Mouse (Mus musculus) retina, adult 2 months (tissue): ENCODE measurements around the gene Clybl.

Experiments used
- DNase-seq: peaks from one replicate; pipeline ENCODE4 v3.0.0-alpha.2; 2012; ENCODE audit warnings: low read depth, low spot score

The Clybl gene

GRCm38 (mm10) chr14:122196851-122197250, 15.3 kb downstream of the Clybl start:
- no peak for DNase-seq

GRCm38 (mm10) chr14:122200247-122200885, 18.9 kb downstream of the Clybl start:
- DNase-seq, result no peak

DNA sequence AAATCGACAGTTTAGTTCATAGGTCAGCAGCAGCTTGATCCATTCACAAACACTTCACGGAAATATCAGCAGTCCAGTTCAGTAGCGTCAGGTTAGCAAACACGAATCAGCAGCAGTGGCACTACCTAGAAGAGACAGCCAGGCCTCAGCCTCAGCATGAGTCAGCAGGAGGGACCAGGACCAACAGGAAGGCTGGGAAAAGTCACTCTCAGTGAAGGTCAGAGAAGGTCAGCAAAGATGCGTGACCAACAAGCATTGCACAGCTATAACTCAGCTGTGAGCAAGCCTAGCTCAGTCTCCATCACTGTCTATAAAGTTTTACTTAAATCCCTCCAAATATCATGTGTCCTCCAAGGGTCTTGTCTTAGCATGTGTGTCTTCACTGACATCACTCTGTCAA, 27.7 kb downstream of the Clybl start:
- no peak for DNase-seq

DNA sequence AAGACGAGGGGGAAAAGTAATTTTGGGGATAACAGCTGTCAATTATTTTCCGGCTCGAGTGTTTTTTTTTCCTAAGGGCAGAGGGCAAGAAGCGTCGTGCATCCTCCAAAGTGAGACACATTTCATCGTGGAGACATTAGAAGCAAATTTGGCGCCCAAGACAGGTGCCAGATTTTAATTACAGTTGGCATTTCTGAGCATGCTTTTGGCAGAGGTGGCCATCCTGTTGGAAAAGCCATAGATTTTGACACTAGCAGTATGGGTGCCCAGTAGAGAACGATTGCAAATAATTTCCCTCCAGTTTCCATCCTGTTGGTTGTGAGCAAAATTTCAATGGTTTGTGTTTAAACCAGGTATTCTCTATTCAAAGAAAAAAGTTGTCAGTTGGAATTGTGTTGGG, 32.1 kb downstream of the Clybl start:
- no peak for DNase-seq

DNA sequence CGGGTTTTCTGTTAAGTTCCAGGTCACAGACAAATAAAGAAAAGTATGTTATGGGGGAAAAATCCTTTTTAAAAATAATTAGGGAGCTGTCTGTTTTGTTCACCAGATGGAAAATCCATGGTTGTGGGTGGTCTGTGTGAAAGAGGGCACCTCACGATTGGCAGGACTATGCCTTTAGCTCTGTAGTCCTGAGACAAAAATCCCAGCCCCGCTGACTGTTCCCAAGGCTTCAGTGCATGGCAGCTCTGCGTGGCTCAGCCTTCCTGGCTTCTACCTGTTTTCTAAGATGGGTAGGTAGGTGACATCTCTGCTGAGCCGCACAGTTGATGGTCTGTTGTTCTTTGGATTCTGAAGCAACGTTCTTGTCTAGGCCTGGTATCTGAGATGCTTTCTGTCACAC, 32.6 kb downstream of the Clybl start:
- no peak for DNase-seq

- DNase-seq, result no peak
Measured at GRCm38 (mm10) chr14:122217221-122217620, 35.7 kb downstream of the Clybl start.

- DNase-seq, result no peak
Measured at GRCm38 (mm10) chr14:122222934-122223374, 41.5 kb downstream of the Clybl start.

- DNase-seq, result peak; percentile 61
Measured at GRCm38 (mm10) chr14:122223461-122224102, 42.1 kb downstream of the Clybl start.

DNA sequence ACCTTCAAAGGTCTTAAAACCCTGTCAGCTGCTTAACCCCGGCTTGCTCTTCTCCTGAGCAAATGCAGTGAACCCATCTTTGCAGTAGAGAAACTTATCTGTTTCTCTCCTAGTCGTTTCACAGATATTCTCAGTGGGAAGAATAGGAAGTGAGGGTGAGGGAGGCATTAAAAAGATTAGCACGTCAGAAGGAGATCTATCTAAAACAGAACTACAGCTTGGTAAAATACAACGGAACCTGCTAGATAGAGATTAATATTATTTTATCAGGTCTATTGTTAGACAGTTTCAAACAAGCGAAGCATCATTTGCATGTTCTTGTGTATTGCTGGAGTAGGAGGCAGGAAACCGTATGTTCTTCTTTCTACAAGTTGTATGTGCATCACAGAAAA, 42.6 kb downstream of the Clybl start:
- no peak for DNase-seq

DNA sequence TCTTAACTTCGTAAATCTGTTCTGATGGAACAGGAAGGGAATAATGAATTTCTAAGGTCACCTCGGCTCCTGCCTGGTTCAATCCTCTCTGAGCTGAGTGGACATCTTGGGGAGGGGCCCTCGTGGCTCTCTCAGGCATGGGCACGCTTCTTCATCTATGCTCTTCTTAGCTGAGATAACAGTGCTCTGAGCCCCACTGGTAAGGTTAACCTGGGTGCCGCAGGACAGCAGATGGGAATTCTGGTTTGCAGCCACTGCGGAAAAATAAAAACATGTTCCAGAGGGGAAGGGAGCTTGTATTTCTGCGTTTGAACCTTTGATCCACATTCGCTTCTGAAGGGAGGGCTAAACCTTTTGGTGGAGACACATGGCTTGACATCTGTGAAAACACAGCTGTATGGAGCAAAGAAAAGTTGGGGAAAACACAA, 43.0 kb downstream of the Clybl start:
- DNase-seq, result no peak

DNA sequence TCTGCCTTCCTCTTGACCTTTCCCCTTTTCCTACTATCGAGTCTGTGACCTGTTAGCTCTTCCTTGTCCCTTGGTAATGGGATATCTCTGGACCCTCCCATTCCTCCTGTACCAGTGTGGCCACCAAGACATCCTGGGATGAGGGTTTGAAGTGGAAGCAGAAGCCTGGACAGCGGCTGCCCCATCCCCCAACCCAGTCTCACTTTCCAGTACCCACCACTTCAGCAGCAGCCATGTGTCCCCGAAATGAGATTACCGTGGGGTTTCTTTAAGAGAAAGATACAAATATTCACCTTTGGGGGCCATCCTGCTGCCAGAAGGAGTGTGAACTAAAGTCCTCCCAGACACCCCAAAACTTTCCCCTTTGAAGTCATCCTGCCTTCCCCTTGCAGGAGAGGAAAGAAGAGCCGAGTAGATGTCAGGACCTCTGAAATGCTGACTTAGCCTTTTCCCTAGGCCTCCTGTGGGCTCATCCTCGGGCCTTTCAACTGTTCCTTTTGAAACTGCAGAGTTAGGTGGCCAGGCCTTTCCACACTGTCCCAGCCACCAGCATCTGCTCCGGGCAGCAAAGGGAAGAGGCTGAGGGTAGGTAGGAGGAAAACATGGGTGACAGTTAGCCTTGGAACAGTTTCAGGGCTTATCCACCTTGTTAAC, 44.1 kb downstream of the Clybl start:
- no peak for DNase-seq

DNA sequence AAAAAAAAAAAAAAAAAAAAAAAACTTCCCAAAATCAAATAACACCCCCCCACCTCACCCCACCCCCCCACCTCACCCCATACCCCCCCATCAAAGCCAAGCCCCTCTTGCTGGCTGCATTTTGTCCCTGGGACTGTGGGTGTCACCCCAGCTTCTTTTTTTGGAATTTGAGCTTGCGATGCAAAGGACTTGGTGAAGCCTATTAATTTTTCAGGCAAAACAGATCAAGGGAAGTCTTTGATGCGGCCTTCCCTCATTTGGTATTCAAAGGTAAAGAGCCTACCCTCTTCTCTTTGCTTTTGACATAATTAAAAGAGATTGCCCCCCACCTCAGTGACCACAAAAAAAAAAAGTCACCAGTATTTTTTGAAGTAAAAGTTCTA, 44.6 kb downstream of the Clybl start:
- no peak for DNase-seq

DNA sequence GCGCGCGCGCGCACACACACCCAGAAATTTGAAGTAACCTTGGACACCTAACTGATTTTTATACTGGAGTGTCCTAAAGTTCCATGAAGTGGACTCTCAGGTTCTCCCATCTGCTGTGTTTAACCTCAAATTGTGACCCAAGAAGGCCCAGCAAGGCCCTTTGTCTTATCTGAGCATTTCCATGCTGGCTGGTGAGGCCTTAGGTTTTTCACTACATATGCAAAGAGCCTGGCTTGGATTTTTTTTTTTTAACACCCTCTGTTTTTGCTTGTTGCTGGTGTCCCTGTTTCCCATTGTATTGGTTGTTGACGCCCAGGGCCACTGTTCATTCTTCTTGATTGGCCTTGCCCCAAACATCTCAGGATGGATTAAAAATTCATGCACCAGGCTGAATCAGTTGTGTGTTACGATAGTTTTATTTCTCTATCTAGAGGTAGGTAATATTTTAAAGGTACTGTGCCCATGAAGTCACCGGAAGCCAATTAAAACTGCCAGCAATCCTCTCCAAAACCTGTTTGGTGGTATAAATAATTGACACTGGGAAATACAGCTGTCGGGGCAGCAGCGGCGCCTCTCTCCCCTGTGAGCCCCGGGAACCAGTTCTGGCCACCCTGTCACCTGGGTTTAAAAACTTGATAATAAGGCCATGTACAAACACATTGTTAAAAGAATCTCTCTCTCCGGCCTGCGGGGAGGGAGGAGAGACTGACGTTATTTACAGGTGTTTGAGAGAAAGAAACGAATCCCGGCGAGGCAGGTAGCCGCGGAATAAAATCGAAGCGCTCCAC, 45.4 kb downstream of the Clybl start:
- no peak for DNase-seq

DNA sequence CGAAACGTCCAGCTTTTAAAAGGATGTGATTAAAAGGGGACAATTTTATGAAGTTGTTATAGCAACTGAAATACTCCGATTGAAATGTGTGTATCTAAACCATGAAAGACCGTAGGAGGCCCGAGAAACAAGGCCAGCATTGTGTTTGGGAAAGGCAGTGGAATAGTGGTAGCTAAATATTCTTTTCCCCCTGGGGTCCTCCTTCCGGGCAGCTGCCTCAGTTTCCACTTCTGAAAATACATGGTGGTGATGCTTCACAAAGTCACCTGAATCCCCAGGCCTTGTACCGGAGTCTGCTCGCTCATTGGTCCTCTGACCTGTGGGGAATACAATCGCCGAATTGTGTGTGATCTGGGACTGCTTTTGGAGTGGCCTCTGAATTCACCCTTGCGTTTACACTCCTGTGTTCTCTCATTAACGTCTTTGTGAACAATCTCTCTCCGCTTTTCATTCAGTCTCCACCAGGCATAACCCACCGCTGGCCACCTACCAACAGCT, 46.0 kb downstream of the Clybl start:
- no peak for DNase-seq

- no peak for DNase-seq
Measured at GRCm38 (mm10) chr14:122228816-122229551, 47.5 kb downstream of the Clybl start.

- no peak for DNase-seq
Measured at GRCm38 (mm10) chr14:122229988-122230387, 48.5 kb downstream of the Clybl start.

DNA sequence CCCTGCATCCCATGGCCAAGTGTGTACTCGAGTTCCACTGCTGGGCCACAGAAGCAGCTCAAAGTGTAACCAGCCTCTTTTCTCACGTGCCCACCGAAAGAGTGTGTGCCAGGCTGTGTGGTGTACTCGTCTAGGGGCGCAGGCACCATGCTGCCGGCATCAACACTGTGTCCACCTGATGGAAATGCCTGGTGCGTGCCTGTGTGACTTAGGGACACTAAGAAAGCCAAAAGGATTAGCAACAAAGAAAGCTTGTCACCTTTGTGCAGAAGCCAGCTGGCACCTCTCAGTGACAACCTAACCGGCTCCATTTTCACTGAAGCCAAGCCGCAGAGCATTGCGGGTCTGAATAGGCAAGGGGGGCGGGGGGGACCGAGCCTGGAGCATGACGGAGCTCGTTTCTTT, 49.1 kb downstream of the Clybl start:
- no peak for DNase-seq

DNA sequence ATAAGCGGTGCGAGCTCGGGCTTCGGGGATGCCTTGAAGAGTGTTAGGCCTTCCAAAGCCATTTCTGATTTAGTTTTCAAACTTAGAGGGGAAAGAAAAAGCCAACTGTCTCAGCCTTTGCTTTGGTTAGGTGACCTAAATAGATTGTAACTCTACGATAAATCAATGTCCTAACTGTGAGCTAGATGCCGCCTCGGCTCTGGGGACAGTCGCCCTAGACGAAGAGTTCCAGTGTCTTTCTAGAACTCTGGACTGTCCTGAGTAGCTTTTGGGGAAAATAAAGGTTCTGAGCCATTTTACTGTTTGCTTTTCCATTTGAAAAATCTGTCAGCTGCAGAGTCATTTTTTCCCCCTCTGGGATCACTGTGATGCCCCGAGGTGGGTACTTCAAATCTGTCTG, 49.6 kb downstream of the Clybl start:
- no peak for DNase-seq

DNA sequence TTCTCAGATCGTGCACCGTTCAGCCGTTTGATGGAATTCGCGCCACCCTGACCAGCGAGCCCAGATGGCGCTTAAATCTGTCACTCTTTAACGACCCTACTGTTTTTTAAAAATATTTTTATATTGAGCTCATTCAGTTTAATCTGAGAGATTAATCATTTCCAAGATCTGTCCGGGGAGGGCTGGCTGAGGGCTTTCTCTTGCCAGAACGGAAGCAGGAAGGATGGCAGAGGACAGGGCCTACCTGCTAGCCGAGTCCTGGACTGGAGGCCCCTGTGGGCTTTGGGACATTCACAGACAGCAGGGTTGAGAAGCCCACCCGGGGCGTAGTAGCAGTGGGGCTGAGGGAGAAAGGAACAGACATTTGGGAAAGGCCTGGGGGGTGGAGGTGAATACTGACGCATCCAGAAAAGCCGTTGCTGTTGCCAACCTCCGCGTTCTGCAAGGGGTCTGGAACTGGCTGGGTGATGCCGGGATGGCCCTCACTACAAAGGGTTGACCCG, 51.8 kb downstream of the Clybl start:
- DNase-seq, result no peak

GRCm38 (mm10) chr14:122243874-122244273, 62.4 kb downstream of the Clybl start:
- DNase-seq, result no peak
